Mouse (Mus musculus) intestine, embryonic 16.5 days (tissue): ENCODE measurements around the gene Gm3045. TPM values are rescaled to one million over a fixed set of nuclear protein-coding genes. Genes with fewer than 3 reads are reported as not detected.

Experiments
- ATAC-seq: fragments of 200-750 bp; cut with Nextera tagmentation; 2 replicates; pipeline ENCODE4 v1.8.0; 2017; ENCODE audit warnings: moderate TSS enrichment, moderate library complexity
- H3K27ac ChIP-seq: fragments of 300-500 bp; sonication (generic); 2 replicates; pipeline ENCODE4 v1.5.1; 2014; ENCODE audit warnings: mild to moderate bottlenecking, low read length
- H3K27me3 ChIP-seq: fragments of 300-500 bp; sonication (generic); replicated peaks from 2 replicates; pipeline ENCODE4 v1.6.1; 2014; ENCODE audit warnings: low read length, control low read depth, mixed read lengths; ENCODE audit not compliant: control insufficient read depth, insufficient read depth
- H3K36me3 ChIP-seq: fragments of 300-500 bp; sonication (generic); 2 replicates; pipeline ENCODE4 v1.6.1; 2014; ENCODE audit warnings: low read length, control low read depth; ENCODE audit not compliant: control insufficient read depth, insufficient read depth
- H3K4me1 ChIP-seq: fragments of 300-500 bp; sonication (generic); 2 replicates; pipeline ENCODE4 v1.6.1; 2014; ENCODE audit warnings: low read length, control low read depth, mixed read lengths; ENCODE audit not compliant: control insufficient read depth, insufficient read depth
- H3K4me2 ChIP-seq: fragments of 300-500 bp; sonication (generic); 2 replicates; pipeline ENCODE4 v1.6.1; 2014; ENCODE audit warnings: low read depth, low read length, control low read depth
- H3K4me3 ChIP-seq: fragments of 300-500 bp; sonication (generic); 2 replicates; pipeline ENCODE4 v1.5.1; 2014; ENCODE audit warnings: mild to moderate bottlenecking, low read length
- H3K9ac ChIP-seq: fragments of 300-500 bp; sonication (generic); 2 replicates; pipeline ENCODE4 v1.6.1; 2014; ENCODE audit warnings: low read depth, low read length
- H3K9me3 ChIP-seq: fragments of 300-500 bp; sonication (generic); 2 replicates; pipeline ENCODE4 v1.6.1; 2016; ENCODE audit warnings: low read length, control low read depth; ENCODE audit not compliant: control insufficient read depth
- WGBS: fragments of 180-500 bp; shearing (Covaris S2); extraction: QIAGEN DNeasy Blood & Tissue Kit; methylation state at CpG from one replicate; pipeline ENCODE4 v1.1.7; 2014; 5-methylcytosine and 5-hydroxymethylcytosine counted together
- polyA plus RNA-seq: library from polyadenylated mRNA; unstranded; fragments of >200 nt; fragmentation: Nextera tagmentation; extraction: Ambion mirVana; gene quantifications from 2 replicates; pipeline ENCODE4 v1.2.1, GENCODE M21; 2015

The Gm3045 gene
- polyA plus RNA-seq, 1 experiment from 2014 or later: not detected

DNA sequence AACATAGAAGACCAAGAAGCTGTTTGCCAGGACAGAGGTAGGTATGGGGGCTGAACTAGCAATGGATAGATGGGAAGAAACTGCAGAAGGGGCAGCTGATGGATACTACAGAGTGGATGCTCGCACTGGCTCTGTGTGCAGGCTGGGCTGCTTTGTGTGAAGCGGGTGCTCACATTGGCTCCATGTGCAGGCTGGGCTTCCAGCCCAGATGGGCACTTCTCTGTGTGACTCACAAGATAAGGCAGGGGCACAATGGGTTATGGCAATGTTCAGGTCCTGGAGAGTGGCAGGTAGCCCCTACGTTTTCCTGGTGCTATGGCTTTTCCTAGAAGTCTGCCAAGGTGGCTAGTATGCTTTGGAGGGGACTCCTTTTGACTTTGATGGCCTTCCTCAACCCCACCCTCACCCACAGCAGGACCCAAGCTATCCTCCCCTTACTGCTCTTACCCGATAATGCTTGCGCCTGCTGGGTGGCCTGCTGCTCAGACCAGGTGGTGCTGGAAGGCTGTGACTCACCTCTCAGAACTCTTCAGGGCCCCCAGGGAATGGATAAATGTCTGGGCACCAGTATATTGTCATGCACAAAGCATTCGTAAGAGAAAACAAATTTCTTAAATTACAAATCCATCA, 21.8 kb upstream of the Gm3045 start:
- no peaks in the 10 kb centered on the region for H3K4me1 ChIP-seq
- H3K36me3 ChIP-seq: no peaks in the 10 kb centered on the region
- no peak overlapping the region for H3K4me3 ChIP-seq
- H3K27ac ChIP-seq: no peak overlapping the region
- WGBS: 76% methylated on average over 6 of the region's 6 CpGs
- ATAC-seq: no peak
- H3K27me3 ChIP-seq: no peaks in the 10 kb centered on the region
- H3K9ac ChIP-seq: no peak overlapping the region
- H3K9me3 ChIP-seq: no peaks in the 10 kb centered on the region
- H3K4me2 ChIP-seq: no peak overlapping the region

DNA sequence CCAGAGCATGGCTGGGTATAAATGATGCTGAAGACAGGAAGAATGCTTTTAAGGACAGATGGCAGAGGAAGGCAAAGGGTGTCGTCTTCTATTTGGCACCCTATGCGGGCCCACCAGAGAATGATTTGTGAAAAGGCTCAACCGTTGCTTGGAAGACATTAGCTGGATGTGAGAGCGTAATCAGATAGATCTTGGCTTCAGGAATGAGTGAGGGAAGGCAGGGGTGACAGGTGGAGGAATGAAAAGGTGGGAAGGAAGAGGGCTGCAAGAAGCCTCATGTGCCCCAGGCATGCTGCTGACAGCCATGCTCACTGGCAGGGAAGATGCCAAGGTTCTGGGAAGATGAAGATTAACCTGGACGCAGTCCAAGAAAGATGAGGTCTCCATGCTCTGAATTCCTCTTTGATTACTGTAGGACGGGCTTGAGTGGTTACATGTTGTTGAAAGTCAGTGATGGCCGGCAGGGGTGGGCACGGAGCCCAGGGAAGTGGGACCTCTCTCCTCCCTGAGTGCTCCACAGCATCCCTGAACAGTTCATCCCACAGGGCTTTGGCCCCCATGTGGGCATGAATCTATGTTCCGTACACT, 14.0 kb upstream of the Gm3045 start:
- no peak overlapping the region for H3K9ac ChIP-seq
- H3K27me3 ChIP-seq: no peaks in the 10 kb centered on the region
- WGBS: 80% methylated on average over 9 of the region's 9 CpGs
- no peak overlapping the region for H3K4me2 ChIP-seq
- no peak for ATAC-seq
- H3K4me3 ChIP-seq: no peak overlapping the region
- H3K36me3 ChIP-seq: no peaks in the 10 kb centered on the region
- no peaks in the 10 kb centered on the region for H3K9me3 ChIP-seq
- no peaks in the 10 kb centered on the region for H3K4me1 ChIP-seq
- no peak overlapping the region for H3K27ac ChIP-seq

DNA sequence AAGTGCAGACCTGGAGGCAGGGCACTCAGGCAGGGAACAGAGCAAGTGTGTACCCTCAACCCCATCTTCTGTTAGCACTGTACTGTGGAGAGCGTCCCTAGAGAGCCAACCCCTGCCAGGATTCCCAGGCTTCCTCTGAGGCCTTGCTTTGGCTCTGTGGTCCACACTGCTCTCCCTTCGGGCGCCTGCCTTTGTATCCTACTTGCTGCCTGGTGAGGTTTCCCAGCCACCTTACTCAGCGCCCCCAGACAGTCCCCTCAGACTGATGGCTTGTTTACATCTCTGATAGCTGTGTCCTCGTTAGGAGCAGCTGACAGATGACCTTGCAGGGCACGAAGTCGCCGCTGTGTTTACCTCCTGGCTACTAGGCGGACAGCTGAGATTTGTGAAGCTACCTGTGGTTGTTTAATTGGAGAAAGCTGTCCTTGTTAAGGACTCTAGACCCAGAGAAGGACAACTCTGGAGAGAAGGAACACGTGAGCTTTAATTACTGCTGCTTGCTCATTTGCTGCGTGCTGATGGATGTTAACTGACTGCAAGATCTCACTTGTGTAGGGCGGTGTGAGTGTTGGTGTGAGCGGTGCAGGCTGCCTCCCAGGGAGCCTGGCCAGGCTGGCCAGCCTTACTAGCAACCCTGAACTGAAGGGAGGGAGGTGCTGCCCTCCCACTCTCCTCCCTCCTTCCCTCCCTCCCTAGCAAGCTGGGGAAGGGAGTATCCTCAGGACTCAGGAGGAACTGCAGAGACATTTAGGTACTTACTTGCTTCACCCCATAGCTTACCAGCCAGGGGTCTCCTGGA, 7.5 kb upstream of the Gm3045 start:
- Histone ChIP-seq H3K4me1 (no peaks in the 10 kb centered on the region), H3K27me3 (no peaks in the 10 kb centered on the region), H3K4me3 (no peak overlapping the region), H3K9me3 (no peaks in the 10 kb centered on the region), H3K9ac (no peak overlapping the region), H3K36me3 (no peaks in the 10 kb centered on the region), H3K4me2 (no peak overlapping the region), H3K27ac (no peak overlapping the region)
- 22% methylated on average over 13 of the region's 13 CpGs for WGBS
- ATAC-seq: no peak; the same call in 1 of the 2 replicates

DNA sequence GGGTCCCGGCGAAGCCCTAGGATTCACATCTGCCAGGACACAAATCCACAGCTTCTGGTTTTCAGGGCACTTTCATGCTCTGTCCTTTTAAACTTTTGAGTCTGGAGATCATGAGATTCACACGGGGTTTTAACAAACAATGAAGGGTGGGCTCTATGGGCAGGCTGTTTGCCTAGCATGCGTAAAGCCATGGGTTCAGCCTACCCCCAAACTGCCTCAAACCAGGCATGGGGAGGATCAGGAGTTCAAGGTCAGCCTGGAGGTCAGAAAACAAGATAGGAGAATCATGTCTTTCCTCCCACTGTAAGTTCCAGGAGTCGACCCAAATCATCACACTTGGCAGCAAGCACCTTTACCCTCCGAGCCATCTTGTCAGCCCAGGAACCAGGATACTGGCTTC, 6.9 kb upstream of the Gm3045 start:
- H3K4me3 ChIP-seq: no peak overlapping the region
- 65% methylated on average over 6 of the region's 6 CpGs for WGBS
- H3K36me3 ChIP-seq: no peaks in the 10 kb centered on the region
- ATAC-seq: no peak
- no peak overlapping the region for H3K4me2 ChIP-seq
- H3K27me3 ChIP-seq: no peaks in the 10 kb centered on the region
- H3K9ac ChIP-seq: no peak overlapping the region
- no peaks in the 10 kb centered on the region for H3K9me3 ChIP-seq
- H3K4me1 ChIP-seq: no peaks in the 10 kb centered on the region
- no peak overlapping the region for H3K27ac ChIP-seq

DNA sequence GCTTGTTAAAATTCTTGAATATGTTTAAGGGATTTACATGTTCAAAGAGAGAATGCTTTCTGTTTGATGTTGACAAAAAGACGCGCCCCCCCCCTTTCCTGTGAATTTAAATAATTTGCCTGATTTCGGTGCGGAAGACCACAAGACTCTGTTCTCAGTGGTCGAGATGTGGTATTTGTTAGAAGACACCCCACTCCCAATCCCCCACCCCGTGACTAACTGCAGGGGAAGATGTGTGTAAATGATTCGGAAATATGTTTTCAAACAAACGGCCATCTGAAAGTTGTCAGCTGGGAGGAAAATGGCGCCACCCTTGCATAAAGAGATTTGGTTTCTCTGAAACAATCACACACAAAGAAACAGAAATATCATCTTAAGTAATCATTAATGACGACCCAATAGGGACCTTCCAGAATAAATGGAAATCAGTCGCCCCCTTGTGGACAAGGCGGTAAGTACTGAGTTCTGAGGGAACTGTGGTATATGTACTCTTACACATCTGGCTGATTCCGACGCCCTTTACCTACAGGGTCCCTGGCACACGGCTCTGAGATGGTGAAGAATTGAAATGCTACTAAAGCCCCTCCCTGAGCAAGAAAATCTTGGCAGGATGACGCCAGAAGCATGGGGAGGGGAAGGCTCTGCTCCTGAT, 4.2 kb upstream of the Gm3045 start:
- Histone ChIP-seq H3K9me3 (no peaks in the 10 kb centered on the region), H3K36me3 (no peaks in the 10 kb centered on the region), H3K4me3 (no peak overlapping the region), H3K4me2 (no peak overlapping the region), H3K4me1 (no peaks in the 10 kb centered on the region), H3K27ac (no peak overlapping the region), H3K27me3 (no peaks in the 10 kb centered on the region), H3K9ac (no peak overlapping the region)
- WGBS: 23% methylated on average over 16 of the region's 16 CpGs
- ATAC-seq: no peak

DNA sequence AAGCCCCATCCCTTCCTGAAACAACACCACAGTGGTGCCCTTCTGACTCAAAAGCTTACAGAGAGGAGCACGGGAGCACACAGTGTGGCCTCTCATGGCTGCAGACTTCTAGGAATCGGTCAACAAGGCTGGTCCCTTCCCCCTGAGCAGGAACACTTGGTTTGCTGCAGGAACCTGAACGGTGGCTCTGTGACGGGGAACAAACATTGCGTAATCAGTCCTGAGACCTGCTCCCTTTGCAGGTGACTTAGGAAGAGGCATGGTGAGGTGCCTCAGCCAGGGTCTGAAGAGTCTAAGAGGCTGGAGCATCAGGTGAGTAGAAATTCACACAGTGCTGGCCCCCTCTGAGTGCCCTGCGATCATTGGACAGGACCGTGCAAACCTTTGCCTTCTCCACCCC, 463 bp upstream of the Gm3045 start:
- WGBS: 67% methylated on average over 7 of the region's 7 CpGs
- no peaks in the 10 kb centered on the region for H3K9me3 ChIP-seq
- no peak overlapping the region for H3K4me2 ChIP-seq
- H3K4me3 ChIP-seq: no peak overlapping the region
- no peak overlapping the region for H3K9ac ChIP-seq
- no peaks in the 10 kb centered on the region for H3K27me3 ChIP-seq
- no peak overlapping the region for H3K27ac ChIP-seq
- H3K4me1 ChIP-seq: no peaks in the 10 kb centered on the region
- ATAC-seq: peak; percentile 26; the same call in 1 of the 2 replicates
- no peaks in the 10 kb centered on the region for H3K36me3 ChIP-seq

DNA sequence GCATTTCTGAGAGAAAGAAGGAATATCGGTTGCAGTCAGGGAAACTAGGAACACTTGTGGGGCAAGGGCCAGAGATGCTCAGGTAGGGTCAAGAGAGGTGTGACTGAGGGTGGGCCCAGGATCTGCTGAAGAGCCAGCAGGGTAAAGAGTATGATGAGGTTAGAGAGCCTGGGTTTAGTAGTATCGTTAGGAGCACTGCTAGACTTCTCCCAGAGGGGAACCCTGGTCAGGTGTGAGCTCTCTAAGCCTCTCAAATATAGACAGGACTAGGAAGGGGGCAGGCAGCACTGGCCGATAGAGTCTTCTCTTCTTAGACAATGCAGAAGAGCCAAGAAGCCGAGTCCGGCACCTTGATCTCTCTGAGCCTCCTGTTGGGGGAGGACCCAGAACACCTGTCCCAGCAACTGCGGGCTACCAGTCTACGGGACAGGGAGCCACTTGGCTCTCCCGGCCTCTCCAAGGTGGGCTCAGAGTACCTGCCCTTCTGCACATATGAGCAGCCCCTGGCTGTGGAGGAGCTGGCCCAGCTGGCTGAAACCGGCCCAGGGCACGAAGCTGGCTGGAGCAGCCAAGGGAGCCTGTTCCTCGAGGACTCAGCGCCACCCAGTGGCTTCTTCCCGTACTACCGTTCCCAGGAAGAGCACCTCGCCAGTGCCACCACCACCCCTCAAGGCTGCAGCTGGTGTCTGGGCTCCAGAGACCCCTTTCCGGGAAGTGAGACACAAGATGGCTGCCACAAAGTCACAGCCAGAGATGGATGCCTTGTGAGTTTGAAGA, 2.5 kb downstream of the Gm3045 start:
- 29% methylated on average over 16 of the region's 16 CpGs for WGBS
- no peak overlapping the region for H3K4me2 ChIP-seq
- H3K27me3 ChIP-seq: 0 out of 2 replicates have a peak, but pooled peaks cover 1% of the 10 kb centered on the region
- ATAC-seq: peak; percentile 72
- H3K36me3 ChIP-seq: no peaks in the 10 kb centered on the region
- H3K27ac ChIP-seq: no peak overlapping the region
- 0 out of 2 replicates have a peak, but pooled peaks cover 2% of the 10 kb centered on the region for H3K4me1 ChIP-seq
- H3K9me3 ChIP-seq: no peaks in the 10 kb centered on the region
- H3K4me3 ChIP-seq: no peak overlapping the region
- no peak overlapping the region for H3K9ac ChIP-seq

DNA sequence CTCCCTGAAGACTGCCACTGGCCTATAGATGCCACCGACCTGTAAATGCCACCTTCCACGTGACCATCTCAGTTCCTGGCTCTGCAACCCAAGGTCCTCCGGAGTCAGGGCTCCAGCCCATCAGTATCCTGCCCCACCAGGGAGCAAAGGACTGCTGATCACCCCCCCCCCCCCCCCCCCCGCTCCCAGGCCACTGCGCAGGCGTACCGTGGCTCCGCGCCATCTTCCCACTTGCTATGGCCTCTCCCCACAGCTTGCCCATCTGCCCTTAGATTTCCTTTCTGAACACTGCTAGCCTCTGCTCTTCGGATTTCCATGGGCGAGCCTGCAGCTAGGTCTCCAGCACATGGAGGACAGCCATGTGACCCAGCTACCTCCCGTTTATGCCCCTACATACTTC, 6.1 kb downstream of the Gm3045 start:
- H3K9me3 ChIP-seq: no peaks in the 10 kb centered on the region
- no peak for ATAC-seq
- H3K27me3 ChIP-seq: peaks cover 10% of the 10 kb centered on the region

More for the DNA sequence above, 6.1 kb downstream of the Gm3045 start:
- Histone ChIP-seq H3K27ac (no peak overlapping the region), H3K9ac (no peak overlapping the region), H3K4me2 (no peak overlapping the region), H3K4me1 (0 out of 2 replicates have a peak, but pooled peaks cover 2% of the 10 kb centered on the region), H3K4me3 (no peak overlapping the region), H3K36me3 (no peaks in the 10 kb centered on the region)
- WGBS: 85% methylated on average over 8 of the region's 12 CpGs
